Mouse (Mus musculus): ENCODE measurements around the gene Mon2. TPM values are rescaled to one million over a fixed set of nuclear protein-coding genes. Genes with fewer than 3 reads are reported as not detected.
"Not testable (repeated sequence)": the region's sequence is repeated elsewhere in the genome, so short reads cannot be mapped to it uniquely, and the experiment has no call there.

Mon2 gene
- total and polyA plus RNA-seq, 3 experiments, result 33.8 to 38.6 TPM; not detected in 1

GRCm38 (mm10) chr10:122973241-122973640, 103.1 kb downstream of the Mon2 start:
- no peak for DNase-seq (ENCODE audit: low read depth, low spot score)
- no peak overlapping the region for H3K4me3 ChIP-seq (ENCODE audit: control insufficient read depth in 1 of 2, insufficient read depth in 1 of 2, low read depth in 2 of 2, low read length in 2 of 2)
- no peak for TF ChIP-seq POLR2A (IDR thresholded peaks at IDR 0.05; ENCODE audit: control insufficient read depth in 1 of 2, insufficient read depth in 1 of 2, low read depth in 1 of 2, low read length in 2 of 2, poor library complexity in 1 of 2)
- no peak for TF ChIP-seq KAT2A (conservative IDR thresholded peaks at IDR 0.05; ENCODE audit: low read depth, low read length)
- TF ChIP-seq USF2 (IDR thresholded peaks at IDR 0.05; ENCODE audit: borderline replicate concordance in 1 of 2, insufficient read depth in 1 of 2, low read depth in 1 of 2, low read length in 2 of 2), result no peak
- TF ChIP-seq BHLHE40 (IDR thresholded peaks at IDR 0.05; ENCODE audit: borderline replicate concordance, low read depth, low read length), result no peak
- no peaks in the 10 kb centered on the region for H3K9me3 ChIP-seq (replicated peaks; ENCODE audit: insufficient read depth, low read length)
- H3K4me1 ChIP-seq (ENCODE audit: control insufficient read depth in 1 of 2, insufficient read depth in 2 of 2, low read length in 2 of 2), result peaks cover 3 to 13% of the 10 kb centered on the region in 2 experiments; a peak in 2 of 4 replicates
- no peak overlapping the region for H3K27ac ChIP-seq (ENCODE audit: control insufficient read depth, low read depth, low read length)
- H3K27me3 ChIP-seq (ENCODE audit: control insufficient read depth in 1 of 2, insufficient read depth in 2 of 2, low read length in 2 of 2), result no peaks in the 10 kb centered on the region
- peaks cover 0 to 10% of the 10 kb centered on the region in 2 experiments; a peak in 2 of 4 replicates for H3K36me3 ChIP-seq (ENCODE audit: control insufficient read depth in 1 of 2, insufficient read depth in 2 of 2, low read length in 2 of 2)
- no peaks in the 10 kb centered on the region for H3K79me2 ChIP-seq (ENCODE audit: control insufficient read depth, insufficient read depth, low read length, poor library complexity)
- H3K9ac ChIP-seq (ENCODE audit: control insufficient read depth, low read depth, low read length, poor library complexity, severe bottlenecking), result no peak overlapping the region

- DNase-seq (ENCODE audit: low read depth, low spot score), result no peak
- H3K27ac ChIP-seq (ENCODE audit: control insufficient read depth, low read depth, low read length), result no peak overlapping the region
- no peak overlapping the region for H3K4me3 ChIP-seq (ENCODE audit: control insufficient read depth in 1 of 2, insufficient read depth in 1 of 2, low read depth in 2 of 2, low read length in 2 of 2)
- TF ChIP-seq JUND (IDR thresholded peaks at IDR 0.05; ENCODE audit: low read depth, low read length), result no peak
- TF ChIP-seq MAZ (IDR thresholded peaks at IDR 0.05; ENCODE audit: low read depth, low read length), result no peak
- no peak for TF ChIP-seq MYC (IDR thresholded peaks at IDR 0.05; ENCODE audit: low read depth, low read length)
- TF ChIP-seq CHD2 (IDR thresholded peaks at IDR 0.05; ENCODE audit: low read length), result no peak
- H3K4me1 ChIP-seq (ENCODE audit: control insufficient read depth in 1 of 2, insufficient read depth in 2 of 2, low read length in 2 of 2), result no peaks in the 10 kb centered on the region
- H3K9ac ChIP-seq (ENCODE audit: control insufficient read depth, low read depth, low read length, poor library complexity, severe bottlenecking), result no peak overlapping the region
- H3K36me3 ChIP-seq (ENCODE audit: control insufficient read depth in 1 of 2, insufficient read depth in 2 of 2, low read length in 2 of 2), result no peaks in the 10 kb centered on the region
- no peaks in the 10 kb centered on the region for H3K79me2 ChIP-seq (ENCODE audit: control insufficient read depth, insufficient read depth, low read length, poor library complexity)
- H3K9me3 ChIP-seq (replicated peaks; ENCODE audit: insufficient read depth, low read length), result no peaks in the 10 kb centered on the region
- no peaks in the 10 kb centered on the region for H3K27me3 ChIP-seq (ENCODE audit: control insufficient read depth in 1 of 2, insufficient read depth in 2 of 2, low read length in 2 of 2)
Observed at GRCm38 (mm10) chr10:122970188-122970587, 106.1 kb downstream of the Mon2 start.

GRCm38 (mm10) chr10:122966421-122966820, 109.9 kb downstream of the Mon2 start:
- TF ChIP-seq RAD21 (IDR thresholded peaks at IDR 0.05; ENCODE audit: low read depth, low read length), result no peak
- no peak for TF ChIP-seq TBP (IDR thresholded peaks at IDR 0.05; ENCODE audit: low read depth, low read length)
- no peak for TF ChIP-seq POLR2AphosphoS5 (IDR thresholded peaks at IDR 0.05; ENCODE audit: borderline replicate concordance, low read depth, low read length)
- TF ChIP-seq BHLHE40 (IDR thresholded peaks at IDR 0.05; ENCODE audit: borderline replicate concordance, low read depth, low read length), result no peak
- no peak for TF ChIP-seq MAFK (IDR thresholded peaks at IDR 0.05; ENCODE audit: borderline replicate concordance, low read depth, low read length)
- TF ChIP-seq GATA1 (IDR thresholded peaks at IDR 0.05; ENCODE audit: low read depth, low read length), result no peak
- TF ChIP-seq ELF1 (IDR thresholded peaks at IDR 0.05; ENCODE audit: low read depth, low read length), result no peak
- TF ChIP-seq SIN3A (IDR thresholded peaks at IDR 0.05; ENCODE audit: low read length), result no peak
- no peak for TF ChIP-seq CHD2 (IDR thresholded peaks at IDR 0.05; ENCODE audit: low read length)
- TF ChIP-seq ZKSCAN1 (IDR thresholded peaks at IDR 0.05; ENCODE audit: low read depth, low read length), result no peak
- Histone ChIP-seq H3K9ac (ENCODE audit: control insufficient read depth, low read depth, low read length, poor library complexity, severe bottlenecking) (no peak overlapping the region), H3K36me3 (ENCODE audit: control insufficient read depth in 1 of 2, insufficient read depth in 2 of 2, low read length in 2 of 2) (no peaks in the 10 kb centered on the region), H3K4me1 (ENCODE audit: control insufficient read depth in 1 of 2, insufficient read depth in 2 of 2, low read length in 2 of 2) (no peaks in the 10 kb centered on the region), H3K9me3 (replicated peaks; ENCODE audit: insufficient read depth, low read length) (no peaks in the 10 kb centered on the region), H3K4me3 (ENCODE audit: control insufficient read depth in 1 of 2, insufficient read depth in 1 of 2, low read depth in 2 of 2, low read length in 2 of 2) (no peak overlapping the region), H3K79me2 (ENCODE audit: control insufficient read depth, insufficient read depth, low read length, poor library complexity) (no peaks in the 10 kb centered on the region), H3K27ac (ENCODE audit: control insufficient read depth, low read depth, low read length) (no peak overlapping the region), H3K27me3 (ENCODE audit: control insufficient read depth in 1 of 2, insufficient read depth in 2 of 2, low read length in 2 of 2) (no peaks in the 10 kb centered on the region)
- no peak for DNase-seq (ENCODE audit: low read depth, low spot score)

GRCm38 (mm10) chr10:122965650-122966049, 110.7 kb downstream of the Mon2 start:
- not testable (repeated sequence) for H3K36me3 ChIP-seq (ENCODE audit: control insufficient read depth in 1 of 2, insufficient read depth in 2 of 2, low read length in 2 of 2); H3K79me2 ChIP-seq (ENCODE audit: control insufficient read depth, insufficient read depth, low read length, poor library complexity); H3K4me3 ChIP-seq (ENCODE audit: control insufficient read depth in 1 of 2, insufficient read depth in 1 of 2, low read depth in 2 of 2, low read length in 2 of 2); H3K27ac ChIP-seq (ENCODE audit: control insufficient read depth, low read depth, low read length); H3K27me3 ChIP-seq (ENCODE audit: control insufficient read depth in 1 of 2, insufficient read depth in 2 of 2, low read length in 2 of 2); H3K9ac ChIP-seq (ENCODE audit: control insufficient read depth, low read depth, low read length, poor library complexity, severe bottlenecking); H3K9me3 ChIP-seq (replicated peaks; ENCODE audit: insufficient read depth, low read length); DNase-seq (ENCODE audit: low read depth, low spot score); H3K4me1 ChIP-seq (ENCODE audit: control insufficient read depth in 1 of 2, insufficient read depth in 2 of 2, low read length in 2 of 2)
